Mouse (Mus musculus) heart, embryonic 16.5 days (tissue): ENCODE measurements at regions not wholly inside any gene's neighbourhood (a gene's known extent, or its start where the extent isn't known, plus 50 kb on each side); places are given as distances from the start of the nearest gene placed in this dataset.
A peak's percentile ranks its signal among the peaks of the same experiment; 100 is the strongest.

Source experiments
- ATAC-seq: fragments of 200-750 bp; cut with Nextera tagmentation; replicated peaks from 2 replicates; pipeline ENCODE4 v1.8.0; 2017; ENCODE audit warnings: moderate number of reproducible peaks; ENCODE audit not compliant: insufficient read depth, low FRiP score; ENCODE audit errors: extremely low read depth
- H3K27ac ChIP-seq: fragments of 300-500 bp; sonication (generic); 2 replicates; pipeline ENCODE4 v1.5.1; 2014; ENCODE audit warnings: mild to moderate bottlenecking, low read length, control low read depth, moderate library complexity
- H3K27me3 ChIP-seq: fragments of 300-500 bp; sonication (generic); 2 replicates; pipeline ENCODE4 v1.6.1; 2014; ENCODE audit warnings: low read length, mixed read lengths; ENCODE audit not compliant: control insufficient read depth, insufficient read depth
- H3K36me3 ChIP-seq: fragments of 300-500 bp; sonication (generic); 2 replicates; pipeline ENCODE4 v1.6.1; 2014; ENCODE audit not compliant: control insufficient read depth, insufficient read depth
- H3K4me1 ChIP-seq: fragments of 300-500 bp; sonication (generic); 2 replicates; pipeline ENCODE4 v1.6.1; 2014; ENCODE audit warnings: low read length, mixed read lengths; ENCODE audit not compliant: control insufficient read depth, insufficient read depth
- H3K4me2 ChIP-seq: fragments of 300-500 bp; sonication (generic); 2 replicates; pipeline ENCODE4 v1.6.1; 2014; ENCODE audit warnings: low read depth, mild to moderate bottlenecking, control low read depth, low read length
- H3K4me3 ChIP-seq: fragments of 300-500 bp; sonication (generic); 2 replicates; pipeline ENCODE4 v1.5.1; 2014; ENCODE audit warnings: mild to moderate bottlenecking, control low read depth, low read length
- H3K9ac ChIP-seq: fragments of 300-500 bp; sonication (generic); 2 replicates; pipeline ENCODE4 v1.6.1; 2014; ENCODE audit warnings: low read length, control low read depth
- H3K9me3 ChIP-seq: fragments of 300-500 bp; sonication (generic); replicated peaks from 2 replicates; pipeline ENCODE4 v1.6.1; 2016; ENCODE audit warnings: low read length; ENCODE audit not compliant: control insufficient read depth
- WGBS: fragments of 180-500 bp; shearing (Covaris S2); extraction: QIAGEN DNeasy Blood & Tissue Kit; methylation state at CpG from one replicate; pipeline ENCODE4 v1.1.7; 2014; 5-methylcytosine and 5-hydroxymethylcytosine counted together

- no peak overlapping the region for H3K4me3 ChIP-seq
- H3K27ac ChIP-seq: no peak overlapping the region
- H3K9me3 ChIP-seq: no peaks in the 10 kb centered on the region
- no peak overlapping the region for H3K4me2 ChIP-seq
- H3K27me3 ChIP-seq: no peaks in the 10 kb centered on the region
- no peaks in the 10 kb centered on the region for H3K36me3 ChIP-seq
- no peak for ATAC-seq
- no peak overlapping the region for H3K9ac ChIP-seq
- H3K4me1 ChIP-seq: peaks cover 15% of the 10 kb centered on the region
- 90% methylated on average over 5 of the region's 5 CpGs for WGBS
Measured at GRCm38 (mm10) chr9:96419151-96419550, 54.9 kb upstream of the Atp1b3 start.

- peaks cover 15% of the 10 kb centered on the region for H3K4me1 ChIP-seq
- H3K4me3 ChIP-seq: no peak overlapping the region
- no peak overlapping the region; the same call in 1 of the 2 replicates for H3K27ac ChIP-seq
- no peaks in the 10 kb centered on the region for H3K9me3 ChIP-seq
- H3K36me3 ChIP-seq: no peaks in the 10 kb centered on the region
- 36% methylated on average over 5 of the region's 5 CpGs for WGBS
- ATAC-seq: 0 out of 2 replicates have a peak, but pooled peaks have one; percentile 30
- H3K9ac ChIP-seq: no peak overlapping the region
- no peak overlapping the region for H3K4me2 ChIP-seq
- H3K27me3 ChIP-seq: no peaks in the 10 kb centered on the region
Measured at GRCm38 (mm10) chr9:96415873-96416570, 51.8 kb upstream of the Atp1b3 start.
